In genomic region chr2:166555508-166555907, GRCm38 (mm10) we compare ENCODE assay signal across 9 mouse cellular contexts.
DNase-seq lines count a peak whose midpoint lies in the region; ATAC-seq and TF ChIP-seq lines count a peak whose summit lies in the region.
"Had no signal": no experiment of that assay in that cellular context is flagged by ENCODE, and none has a peak within 500 bp of the region (broad histone marks: within the 10 kb centered on the region; RNA-seq: fewer than 3 reads in every experiment).

No protein-coding gene starts in this region.

- no peak for TF ChIP-seq POLR2A in thymus, adult 2 months (IDR thresholded peaks at IDR 0.05; ENCODE audit: control insufficient read depth, extremely low read depth, insufficient read depth, low read length, poor library complexity)

- H3K4me2 ChIP-seq in intestine, embryonic 14.5 days (ENCODE audit: low read length): no peak overlapping the region
- no peak overlapping the region for H3K4me2 ChIP-seq in intestine, embryonic 15.5 days (replicated peaks)
- no peak overlapping the region for H3K4me2 ChIP-seq in heart, embryonic 12.5 days
- H3K4me2 ChIP-seq: embryonic facial prominence, embryonic 13.5 days had no signal

- 0 out of 2 replicates have a peak, but pooled peaks cover 2% of the 10 kb centered on the region for H3K9me3 ChIP-seq in intestine, embryonic 14.5 days (ENCODE audit: control insufficient read depth, low read length)
- no peaks in the 10 kb centered on the region for H3K9me3 ChIP-seq in intestine, embryonic 15.5 days
- no peaks in the 10 kb centered on the region for H3K9me3 ChIP-seq in heart, embryonic 12.5 days (replicated peaks)
- H3K9me3 ChIP-seq: embryonic facial prominence, embryonic 13.5 days had no signal

- no peak overlapping the region for H3K27ac ChIP-seq in intestine, embryonic 14.5 days (ENCODE audit: low read depth)
- H3K27ac ChIP-seq in intestine, embryonic 15.5 days: no peak overlapping the region
- no peak overlapping the region for H3K27ac ChIP-seq in thymus, adult 2 months (ENCODE audit: control insufficient read depth, insufficient read depth, low read length)
- H3K27ac ChIP-seq in heart, embryonic 12.5 days (ENCODE audit: poor library complexity, severe bottlenecking): no peak overlapping the region
- H3K27ac ChIP-seq: embryonic facial prominence, embryonic 13.5 days had no signal

- DNase-seq in intestine, embryonic 14.5 days (ENCODE audit: low spot score): peak; percentile 71
- DNase-seq in thymus, adult 2 months: peak; percentile 60
- DNase-seq in thymus, adult 18-20 months: no peak
- DNase-seq in c-Kit-positive CD71-positive TER-119-negative erythroid progenitor cells, embryonic 14.5 days (ENCODE audit: low read depth): peak; percentile 38
- DNase-seq in lung, postnatal 14 days: peak; percentile 62

- H3K4me3 ChIP-seq in intestine, embryonic 14.5 days (ENCODE audit: low read depth, low read length): no peak overlapping the region
- no peak overlapping the region for H3K4me3 ChIP-seq in intestine, embryonic 15.5 days (replicated peaks)
- H3K4me3 ChIP-seq in thymus, adult 2 months (ENCODE audit: control insufficient read depth, insufficient read depth, low read length): no peak overlapping the region
- no peak overlapping the region for H3K4me3 ChIP-seq in heart, embryonic 12.5 days
- H3K4me3 ChIP-seq: embryonic facial prominence, embryonic 13.5 days had no signal

- 73% methylated on average over 2 of the region's 2 CpGs for WGBS in intestine, embryonic 14.5 days
- WGBS in intestine, embryonic 15.5 days: 76% methylated on average over 2 of the region's 2 CpGs
- 56% methylated on average over 2 of the region's 2 CpGs for WGBS in thymus, adult 2 months
- 57% methylated on average over 2 of the region's 2 CpGs for WGBS in heart, embryonic 12.5 days

- no peaks in the 10 kb centered on the region for H3K27me3 ChIP-seq in intestine, embryonic 14.5 days (replicated peaks; ENCODE audit: control insufficient read depth, insufficient read depth, low read length)
- H3K27me3 ChIP-seq in intestine, embryonic 15.5 days (replicated peaks): no peaks in the 10 kb centered on the region
- no peaks in the 10 kb centered on the region for H3K27me3 ChIP-seq in thymus, adult 2 months (ENCODE audit: control insufficient read depth, insufficient read depth, low read length)
- H3K27me3 ChIP-seq in heart, embryonic 12.5 days (replicated peaks): no peaks in the 10 kb centered on the region
- H3K27me3 ChIP-seq: embryonic facial prominence, embryonic 13.5 days had no signal

- ATAC-seq in intestine, embryonic 14.5 days (replicated peaks; ENCODE audit: low FRiP score, low TSS enrichment, low read depth): no peak
- no peak for ATAC-seq in intestine, embryonic 15.5 days
- no peak for ATAC-seq in heart, embryonic 12.5 days (ENCODE audit: insufficient number of reproducible peaks, low FRiP score)
- ATAC-seq in megakaryocyte-erythroid progenitor cell, adult 5-6 weeks (replicated peaks; ENCODE audit: low FRiP score, low TSS enrichment, poor library complexity, severe bottlenecking): no peak

- H3K9ac ChIP-seq in intestine, embryonic 14.5 days (ENCODE audit: low read length): no peak overlapping the region
- H3K9ac ChIP-seq in intestine, embryonic 15.5 days: no peak overlapping the region
- H3K9ac ChIP-seq in heart, embryonic 12.5 days: no peak overlapping the region
- H3K9ac ChIP-seq: embryonic facial prominence, embryonic 13.5 days had no signal

- no peak for TF ChIP-seq CTCF in thymus, adult 2 months (IDR thresholded peaks at IDR 0.05; ENCODE audit: borderline replicate concordance, control insufficient read depth, extremely low read depth, insufficient read depth, low read length, poor library complexity)

- H3K4me1 ChIP-seq in intestine, embryonic 14.5 days (replicated peaks; ENCODE audit: control insufficient read depth, insufficient read depth, low read length): 0 out of 2 replicates have a peak, but pooled peaks cover 13% of the 10 kb centered on the region
- peaks cover 8% of the 10 kb centered on the region; the same call in 1 of the 2 replicates for H3K4me1 ChIP-seq in intestine, embryonic 15.5 days (replicated peaks)
- peaks cover 32% of the 10 kb centered on the region for H3K4me1 ChIP-seq in thymus, adult 2 months (replicated peaks; ENCODE audit: control insufficient read depth, insufficient read depth, low read length)
- H3K4me1 ChIP-seq in heart, embryonic 12.5 days (replicated peaks): peaks cover 24% of the 10 kb centered on the region

- no peaks in the 10 kb centered on the region for H3K36me3 ChIP-seq in intestine, embryonic 14.5 days (ENCODE audit: control insufficient read depth, insufficient read depth, low read length)
- H3K36me3 ChIP-seq in intestine, embryonic 15.5 days: no peaks in the 10 kb centered on the region
- H3K36me3 ChIP-seq in thymus, adult 2 months (ENCODE audit: control insufficient read depth, insufficient read depth, low read length): no peaks in the 10 kb centered on the region
- H3K36me3 ChIP-seq in heart, embryonic 12.5 days: no peaks in the 10 kb centered on the region
- H3K36me3 ChIP-seq: embryonic facial prominence, embryonic 13.5 days had no signal

Comparison
In these comparisons a context has a peak if more than half of its experiments do, and no peak if none do; other contexts are left out.
1. DNase-seq: peak in intestine, embryonic 14.5 days (single experiment), thymus, adult 2 months (single experiment), c-Kit-positive CD71-positive TER-119-negative erythroid progenitor cells, embryonic 14.5 days (single experiment) and lung, postnatal 14 days (single experiment); none in thymus, adult 18-20 months (0 of 2).